Mouse (Mus musculus) hindbrain, postnatal 0 days (tissue): ENCODE data around the gene Gtf3c4. TPM values are rescaled to one million over a fixed set of nuclear protein-coding genes. Genes with fewer than 3 reads are reported as not detected.

Source experiments
- ATAC-seq: fragments of 200-750 bp; cut with Nextera tagmentation; 2 replicates; pipeline ENCODE4 v1.8.0; 2017; ENCODE audit warnings: mild to moderate bottlenecking, moderate TSS enrichment, moderate library complexity
- DNase-seq: peaks from one replicate; pipeline ENCODE4 v3.0.0-alpha.2; 2015; ENCODE audit warnings: low spot score
- H3K27ac ChIP-seq: fragments of 300-500 bp; sonication (generic); 2 replicates; pipeline ENCODE4 v1.5.1; 2014; ENCODE audit warnings: mild to moderate bottlenecking
- H3K27me3 ChIP-seq: fragments of 300-500 bp; sonication (generic); 2 replicates; pipeline ENCODE4 v1.6.1; 2014; ENCODE audit warnings: low read length, mixed read lengths; ENCODE audit not compliant: insufficient read depth
- H3K36me3 ChIP-seq: fragments of 300-500 bp; sonication (generic); 2 replicates; pipeline ENCODE4 v1.6.1; 2014; ENCODE audit warnings: low read length, mixed read lengths; ENCODE audit not compliant: insufficient read depth
- H3K4me1 ChIP-seq: fragments of 300-500 bp; sonication (generic); 2 replicates; pipeline ENCODE4 v1.6.1; 2014; ENCODE audit warnings: antibody characterized with exemption, low read length, mixed read lengths; ENCODE audit not compliant: insufficient read depth
- H3K4me2 ChIP-seq: fragments of 300-500 bp; sonication (generic); 2 replicates; pipeline ENCODE4 v1.6.1; 2014; ENCODE audit warnings: low read depth, mild to moderate bottlenecking, low read length, moderate library complexity, mixed read lengths
- H3K4me3 ChIP-seq: fragments of 300-500 bp; sonication (generic); 2 replicates; pipeline ENCODE4 v1.5.1; 2014; ENCODE audit warnings: low read length
- H3K9ac ChIP-seq: fragments of 300-500 bp; sonication (generic); replicated peaks from 2 replicates; pipeline ENCODE4 v1.6.1; 2014; ENCODE audit warnings: mild to moderate bottlenecking, low read length, moderate library complexity, mixed read lengths
- H3K9me3 ChIP-seq: fragments of 300-500 bp; sonication (generic); 2 replicates; pipeline ENCODE4 v1.6.1; 2016; ENCODE audit warnings: low read length, mixed read lengths
- CTCF ChIP-seq: IDR thresholded peaks from 2 replicates; pipeline ENCODE4 v1.5.1; 2016; ENCODE audit warnings: antibody characterized with exemption, control low read depth, low read depth
- WGBS: fragments of 180-500 bp; shearing (Covaris S2); extraction: QIAGEN DNeasy Blood & Tissue Kit; methylation state at CpG from one replicate; pipeline ENCODE4 v1.1.7; 2014; 5-methylcytosine and 5-hydroxymethylcytosine counted together
- polyA plus RNA-seq: library from polyadenylated mRNA; unstranded; fragments of >200 nt; fragmentation: Nextera tagmentation; extraction: Ambion mirVana; gene quantifications from 2 replicates; pipeline ENCODE4 v1.2.1, GENCODE M21; 2015
- total RNA-seq: library from RNA; depleted of rRNA; stranded (reverse); fragments of >200 nt; gene quantifications from 2 replicates; pipeline ENCODE4 v1.2.3, GENCODE M21; 2014

The Gtf3c4 gene
- total and polyA plus RNA-seq, 2 experiments from 2014 or later, result 14.5 to 64.3 TPM

DNA sequence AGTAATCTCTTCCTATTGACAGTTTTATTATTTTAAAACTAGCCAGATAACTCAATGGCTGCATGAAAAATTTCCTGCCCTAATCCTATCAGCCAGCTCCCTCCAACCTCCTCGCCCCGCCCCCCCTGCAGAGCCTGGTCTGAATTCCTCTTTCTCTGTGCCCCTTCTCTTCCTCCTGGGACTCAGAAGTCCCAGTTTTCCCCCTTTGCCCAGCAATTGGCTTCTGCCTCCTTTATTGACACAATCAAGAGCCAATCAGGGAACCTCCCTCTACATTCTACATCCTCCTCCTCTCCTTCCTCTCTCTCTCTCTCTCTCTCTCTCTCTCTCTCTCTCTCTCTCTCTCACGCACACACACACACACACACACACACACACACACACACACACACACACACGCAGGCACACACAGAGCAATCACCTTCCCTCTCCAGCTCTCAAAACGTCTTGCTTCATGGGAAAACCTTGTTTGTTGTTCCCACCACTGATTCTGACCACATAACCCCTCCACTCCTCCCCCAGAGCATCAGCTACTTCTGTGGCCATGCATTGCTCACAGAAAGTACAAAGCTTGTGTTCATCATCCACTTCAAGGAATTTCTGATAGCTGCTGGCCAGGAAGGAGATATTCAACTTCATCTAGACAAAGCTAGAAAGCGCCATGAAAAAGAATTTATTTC is 47.1 kb downstream of the Gtf3c4 start:
- TF ChIP-seq CTCF, result no peak
- ATAC-seq (peak; percentile 89), DNase-seq (peak; percentile 87)
- 23% methylated on average over 5 of the region's 6 CpGs for WGBS
- Histone ChIP-seq H3K27ac (peak overlapping the region; percentile 63; the same call in 1 of the 2 replicates), H3K9me3 (no peaks in the 10 kb centered on the region), H3K4me1 (0 out of 2 replicates have a peak, but pooled peaks cover 4% of the 10 kb centered on the region), H3K4me2 (peak overlapping the region; percentile 44), H3K27me3 (no peaks in the 10 kb centered on the region), H3K36me3 (no peaks in the 10 kb centered on the region), H3K9ac (no peak overlapping the region), H3K4me3 (no peak overlapping the region)

GRCm38 (mm10) chr2:28787067-28787619 is 53.0 kb downstream of the Gtf3c4 start:
- H3K27me3 ChIP-seq, result no peaks in the 10 kb centered on the region
- H3K27ac ChIP-seq, result no peak overlapping the region
- H3K4me3 ChIP-seq, result no peak overlapping the region
- ATAC-seq (peak; percentile 69), DNase-seq (peak; percentile 48)
- H3K4me2 ChIP-seq, result no peak overlapping the region
- no peaks in the 10 kb centered on the region for H3K4me1 ChIP-seq
- TF ChIP-seq CTCF, result no peak
- no peak overlapping the region for H3K9ac ChIP-seq
- H3K9me3 ChIP-seq, result no peaks in the 10 kb centered on the region
- H3K36me3 ChIP-seq, result no peaks in the 10 kb centered on the region
- WGBS, result 44% methylated on average over 6 of the region's 6 CpGs

DNA sequence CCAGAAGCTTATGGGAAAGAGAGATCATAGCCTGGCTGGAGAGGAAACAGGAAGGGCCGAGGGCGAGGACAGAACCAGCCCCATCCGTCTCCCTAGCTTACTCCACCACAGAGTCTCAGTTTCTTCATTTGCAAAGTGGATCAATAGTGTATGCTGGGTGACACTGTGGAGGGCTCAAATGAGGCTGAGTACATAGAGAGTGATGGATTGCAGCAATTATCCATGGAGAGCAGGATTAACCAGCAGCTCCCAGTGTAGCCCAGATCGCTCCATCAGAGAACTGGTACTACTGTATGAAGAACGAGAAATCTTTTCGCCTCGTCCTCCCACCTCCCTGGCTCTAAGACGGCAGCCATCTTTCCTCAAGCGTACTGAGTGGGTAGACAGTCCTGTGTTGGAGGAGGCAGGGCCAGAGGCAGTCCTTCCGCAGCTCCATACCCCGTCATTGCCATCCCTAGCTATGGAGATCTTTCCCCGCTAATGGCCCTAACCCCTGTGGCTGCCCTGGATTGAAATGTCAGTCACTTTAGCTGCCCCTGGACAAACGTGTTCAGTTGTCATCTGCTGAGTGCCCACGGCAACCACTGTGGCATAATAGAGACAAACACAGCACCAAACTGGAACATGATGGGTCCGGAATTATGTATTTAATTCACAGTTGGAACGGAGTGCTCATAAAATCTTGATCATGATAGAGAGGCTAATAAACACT is 53.6 kb downstream of the Gtf3c4 start:
- WGBS, result 53% methylated on average over 16 of the region's 16 CpGs
- Histone ChIP-seq H3K4me3 (no peak overlapping the region), H3K9ac (no peak overlapping the region), H3K4me2 (no peak overlapping the region), H3K9me3 (no peaks in the 10 kb centered on the region), H3K27ac (no peak overlapping the region), H3K4me1 (no peaks in the 10 kb centered on the region), H3K27me3 (no peaks in the 10 kb centered on the region), H3K36me3 (no peaks in the 10 kb centered on the region)
- no peak for TF ChIP-seq CTCF
- DNase-seq (peak; percentile 8), ATAC-seq (peak; percentile 59)

GRCm38 (mm10) chr2:28781310-28781709 is 58.9 kb downstream of the Gtf3c4 start:
- WGBS, result 62% methylated on average over 4 of the region's 4 CpGs
- H3K4me2 ChIP-seq, result no peak overlapping the region
- H3K9ac ChIP-seq, result no peak overlapping the region
- H3K27me3 ChIP-seq, result no peaks in the 10 kb centered on the region
- DNase-seq (peak; percentile 25), ATAC-seq (no peak)
- H3K27ac ChIP-seq, result no peak overlapping the region
- no peak overlapping the region for H3K4me3 ChIP-seq
- TF ChIP-seq CTCF, result peak; percentile 33; the same call in 1 of the 2 replicates
- no peaks in the 10 kb centered on the region for H3K9me3 ChIP-seq
- H3K4me1 ChIP-seq, result no peaks in the 10 kb centered on the region
- no peaks in the 10 kb centered on the region for H3K36me3 ChIP-seq

- Histone ChIP-seq H3K27me3 (no peaks in the 10 kb centered on the region), H3K27ac (no peak overlapping the region), H3K4me2 (no peak overlapping the region), H3K9me3 (no peaks in the 10 kb centered on the region), H3K4me3 (no peak overlapping the region), H3K4me1 (no peaks in the 10 kb centered on the region), H3K9ac (no peak overlapping the region), H3K36me3 (no peaks in the 10 kb centered on the region)
- ATAC-seq (0 out of 2 replicates have a peak, but pooled peaks have one; percentile 27), DNase-seq (peak; percentile 22)
- no peak for TF ChIP-seq CTCF
- WGBS, result 43% methylated on average over 16 of the region's 16 CpGs
Observed at GRCm38 (mm10) chr2:28780001-28780782, 60.0 kb downstream of the Gtf3c4 start.

- Histone ChIP-seq H3K27ac (no peak overlapping the region), H3K9me3 (no peaks in the 10 kb centered on the region), H3K27me3 (no peaks in the 10 kb centered on the region), H3K4me2 (no peak overlapping the region), H3K4me1 (no peaks in the 10 kb centered on the region), H3K36me3 (no peaks in the 10 kb centered on the region), H3K4me3 (no peak overlapping the region), H3K9ac (no peak overlapping the region)
- DNase-seq (no peak), ATAC-seq (no peak)
- no peak; the same call in 1 of the 2 replicates for TF ChIP-seq CTCF
- 74% methylated on average over 2 of the region's 2 CpGs for WGBS
Observed at GRCm38 (mm10) chr2:28776728-28777127, 63.4 kb downstream of the Gtf3c4 start.
